Mouse (Mus musculus) layer of hippocampus, adult 2 months (tissue): ENCODE data around the gene Pus7l. TPM values are rescaled to one million over a fixed set of nuclear protein-coding genes. Genes with fewer than 3 reads are reported as not detected.
"Not testable (repeated sequence)": the region's sequence is repeated elsewhere in the genome, so short reads cannot be mapped to it uniquely, and the experiment has no call there.

Source experiments
- DNase-seq, 2 experiments: peaks; one replicate each; pipeline ENCODE4 v3.0.0; 2022; ENCODE audit warnings: low spot score in 2 of 2
- H3K27ac ChIP-seq: fragments of 200-600 bp; 2 replicates; pipeline ENCODE4 v1.8.1; 2022
- H3K4me3 ChIP-seq: fragments of 200-600 bp; 2 replicates; pipeline ENCODE4 v1.8.1; 2022; ENCODE audit warnings: mild to moderate bottlenecking
- CTCF ChIP-seq: fragments of 200-600 bp; conservative IDR thresholded peaks from 2 replicates; pipeline ENCODE4 v1.8.1; 2022; ENCODE audit warnings: antibody characterized with exemption, mild to moderate bottlenecking, moderate library complexity
- total RNA-seq, 2 experiments: library from RNA; stranded (reverse); gene quantifications; 2 replicates each; pipeline ENCODE4 v1.2.3; 2021

Gene Pus7l
- total RNA-seq, 2 experiments from 2014 or later, result 3.7 to 4.3 TPM

GRCm38 (mm10) chr15:94530519-94530918 is 12.8 kb downstream of the Pus7l start:
- Histone ChIP-seq H3K4me3 (no peak overlapping the region), H3K27ac (no peak overlapping the region)
- TF ChIP-seq CTCF, result no peak
- DNase-seq, result no peak

- Histone ChIP-seq H3K4me3 (no peak overlapping the region), H3K27ac (no peak overlapping the region)
- no peak for TF ChIP-seq CTCF
- no peak for DNase-seq
Observed at GRCm38 (mm10) chr15:94524956-94525355, 18.4 kb downstream of the Pus7l start.

- TF ChIP-seq CTCF, result no peak
- Histone ChIP-seq H3K4me3 (no peak overlapping the region), H3K27ac (no peak overlapping the region)
- DNase-seq, result no peak
Observed at GRCm38 (mm10) chr15:94523251-94523650, 20.1 kb downstream of the Pus7l start.

- Histone ChIP-seq H3K4me3 (no peak overlapping the region), H3K27ac (no peak overlapping the region)
- DNase-seq, result no peak
- no peak for TF ChIP-seq CTCF
Observed at GRCm38 (mm10) chr15:94520959-94521358, 22.4 kb downstream of the Pus7l start.

- peak; percentile 88 for TF ChIP-seq CTCF
- peak; percentile 31 to 56 for DNase-seq
- Histone ChIP-seq H3K4me3 (no peak overlapping the region), H3K27ac (no peak overlapping the region)
Observed at GRCm38 (mm10) chr15:94520205-94520900, 23.0 kb downstream of the Pus7l start.

GRCm38 (mm10) chr15:94517913-94518491 is 25.3 kb downstream of the Pus7l start:
- DNase-seq, result no peak
- Histone ChIP-seq H3K4me3 (no peak overlapping the region), H3K27ac (no peak overlapping the region)
- TF ChIP-seq CTCF, result no peak

- no peak for DNase-seq
- H3K4me3 ChIP-seq, result no peak overlapping the region
- TF ChIP-seq CTCF, result no peak
- H3K27ac ChIP-seq, result no peak overlapping the region
Observed at GRCm38 (mm10) chr15:94503451-94504215, 39.7 kb downstream of the Pus7l start.

GRCm38 (mm10) chr15:94499260-94499659 is 44.1 kb downstream of the Pus7l start:
- no peak overlapping the region for H3K27ac ChIP-seq
- no peak for DNase-seq
- no peak for TF ChIP-seq CTCF
- H3K4me3 ChIP-seq, result no peak overlapping the region

- no peak overlapping the region for H3K4me3 ChIP-seq
- peak; percentile 51 for TF ChIP-seq CTCF
- DNase-seq, result no peak
- H3K27ac ChIP-seq, result no peak overlapping the region
Observed at GRCm38 (mm10) chr15:94495936-94496335, 47.4 kb downstream of the Pus7l start.

- no peak for DNase-seq
- peak; percentile 63 for TF ChIP-seq CTCF
- Histone ChIP-seq H3K27ac (no peak overlapping the region), H3K4me3 (no peak overlapping the region)
Observed at GRCm38 (mm10) chr15:94494445-94494844, 48.9 kb downstream of the Pus7l start.

- H3K27ac ChIP-seq, result no peak overlapping the region
- no peak overlapping the region for H3K4me3 ChIP-seq
- DNase-seq, result no peak
- TF ChIP-seq CTCF, result no peak
Observed at GRCm38 (mm10) chr15:94489433-94489832, 53.9 kb downstream of the Pus7l start.

GRCm38 (mm10) chr15:94488028-94488427 is 55.3 kb downstream of the Pus7l start:
- DNase-seq, H3K4me3 ChIP-seq, H3K27ac ChIP-seq: not testable (repeated sequence)

- DNase-seq, result no peak
- no peak overlapping the region for H3K4me3 ChIP-seq
- H3K27ac ChIP-seq, result no peak overlapping the region
- no peak for TF ChIP-seq CTCF
Observed at GRCm38 (mm10) chr15:94482555-94482954, 60.8 kb downstream of the Pus7l start.

GRCm38 (mm10) chr15:94480792-94481191 is 62.6 kb downstream of the Pus7l start:
- Histone ChIP-seq H3K27ac (no peak overlapping the region), H3K4me3 (no peak overlapping the region)
- DNase-seq, result no peak
- TF ChIP-seq CTCF, result no peak
